Mouse (Mus musculus) MN1 (cell line): ENCODE results near the gene Vwf.

Source experiments
- DNase-seq: peaks from one replicate; pipeline ENCODE4 v3.0.0-alpha.2; 2016; ENCODE audit warnings: low spot score

The Vwf gene

GRCm38 (mm10) chr6:125648964-125649363 lies 102.4 kb downstream of the Vwf start:
- DNase-seq = no peak

- no peak for DNase-seq
Observed at GRCm38 (mm10) chr6:125651335-125651734, 104.8 kb downstream of the Vwf start.

- no peak for DNase-seq
Observed at GRCm38 (mm10) chr6:125653416-125653815, 106.8 kb downstream of the Vwf start.

GRCm38 (mm10) chr6:125656921-125657320 lies 110.3 kb downstream of the Vwf start:
- no peak for DNase-seq

GRCm38 (mm10) chr6:125657966-125658365 lies 111.4 kb downstream of the Vwf start:
- DNase-seq = no peak

GRCm38 (mm10) chr6:125661106-125661877 lies 114.7 kb downstream of the Vwf start:
- DNase-seq = peak; percentile 74

GRCm38 (mm10) chr6:125663906-125664305 lies 117.3 kb downstream of the Vwf start:
- no peak for DNase-seq

- DNase-seq = no peak
Observed at GRCm38 (mm10) chr6:125671835-125672234, 125.3 kb downstream of the Vwf start.

GRCm38 (mm10) chr6:125678492-125678891 lies 131.9 kb downstream of the Vwf start:
- no peak for DNase-seq

- DNase-seq = no peak
Observed at GRCm38 (mm10) chr6:125680613-125681012, 134.0 kb downstream of the Vwf start.

GRCm38 (mm10) chr6:125685420-125685819 lies 138.8 kb downstream of the Vwf start:
- DNase-seq = no peak

- DNase-seq = no peak
Observed at GRCm38 (mm10) chr6:125687986-125688385, 141.4 kb downstream of the Vwf start.

- no peak for DNase-seq
Observed at GRCm38 (mm10) chr6:125690057-125690703, 143.6 kb downstream of the Vwf start, which contains the start of gene Ano2. Gene Ano2 (plus strand): TSS chr6:125690419.

- DNase-seq = no peak
Observed at GRCm38 (mm10) chr6:125701146-125701545, 154.6 kb downstream of the Vwf start.

GRCm38 (mm10) chr6:125711261-125711660 lies 164.7 kb downstream of the Vwf start:
- DNase-seq = no peak

- no peak for DNase-seq
Observed at GRCm38 (mm10) chr6:125726408-125726807, 179.8 kb downstream of the Vwf start.

- DNase-seq = no peak
Observed at GRCm38 (mm10) chr6:125727484-125727911, 180.9 kb downstream of the Vwf start.

- no peak for DNase-seq
Observed at GRCm38 (mm10) chr6:125729471-125729870, 182.9 kb downstream of the Vwf start.

- no peak for DNase-seq
Observed at GRCm38 (mm10) chr6:125729986-125730535, 183.5 kb downstream of the Vwf start.
